Mouse (Mus musculus) G1E (cell line): ENCODE data around the gene Enpp7.

ENCODE experiments used
- CTCF ChIP-seq: IDR thresholded peaks from 2 replicates; pipeline ENCODE4 v1.5.1; 2012; ENCODE audit warnings: low read depth, low read length, inconsistent platforms, mixed read lengths
- GATA1 ChIP-seq: IDR thresholded peaks from 2 replicates; pipeline ENCODE4 v1.6.1; 2012; ENCODE audit warnings: borderline replicate concordance, low read length, inconsistent platforms, mixed read lengths
- GATA2 ChIP-seq: IDR thresholded peaks from 2 replicates; pipeline ENCODE4 v1.6.1; 2012; ENCODE audit warnings: low read depth, low read length, inconsistent platforms, borderline replicate concordance
- POLR2AphosphoS5 ChIP-seq: IDR thresholded peaks from 2 replicates; pipeline ENCODE4 v1.6.1; 2012; ENCODE audit warnings: low read depth, low read length, inconsistent platforms; ENCODE audit not compliant: insufficient replicate concordance

DNA sequence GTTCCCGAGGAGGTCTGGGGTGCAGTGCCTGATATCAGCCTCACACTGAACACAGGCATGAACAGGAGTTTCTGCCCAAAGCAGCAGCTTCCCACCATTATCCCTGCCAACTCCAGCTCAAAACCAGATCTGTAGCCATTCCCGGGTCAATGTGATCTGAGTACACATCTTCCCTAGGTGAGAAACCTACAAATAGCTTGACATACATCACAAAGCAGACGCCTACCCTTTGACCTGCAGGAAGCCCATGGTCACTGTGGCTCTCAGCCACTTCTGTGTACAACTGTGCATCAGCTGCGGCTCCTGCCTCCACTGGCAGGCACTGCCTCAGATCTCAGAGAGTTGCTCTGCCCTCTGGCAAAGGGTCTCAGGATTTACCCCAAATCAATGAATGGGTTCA is 48.3 kb upstream of the Enpp7 start:
- TF ChIP-seq POLR2AphosphoS5: no peak
- TF ChIP-seq CTCF: no peak
- TF ChIP-seq GATA1: no peak
- no peak for TF ChIP-seq GATA2
